Mouse (Mus musculus) forebrain, embryonic 10.5 days (tissue): Measurements from ENCODE around the gene Vipr1. TPM values are rescaled to one million over a fixed set of nuclear protein-coding genes. Genes with fewer than 3 reads are reported as not detected.

ENCODE experiments used
- DNase-seq: peaks from one replicate; pipeline ENCODE4 v3.0.0-alpha.2; 2017; ENCODE audit warnings: low spot score; ENCODE audit errors: extremely low spot score
- H3K27ac ChIP-seq: fragments of 300-500 bp; sonication (generic); 2 replicates; pipeline ENCODE4 v1.5.1; 2016; ENCODE audit warnings: mild to moderate bottlenecking
- H3K27me3 ChIP-seq: fragments of 300-500 bp; sonication (generic); 2 replicates; pipeline ENCODE4 v1.6.1; 2016; ENCODE audit warnings: mild to moderate bottlenecking; ENCODE audit not compliant: poor library complexity, severe bottlenecking
- H3K36me3 ChIP-seq: fragments of 300-500 bp; sonication (generic); replicated peaks from 2 replicates; pipeline ENCODE4 v1.6.1; 2016; ENCODE audit warnings: mild to moderate bottlenecking, moderate library complexity
- H3K4me1 ChIP-seq: fragments of 300-500 bp; sonication (generic); 2 replicates; pipeline ENCODE4 v1.6.1; 2016
- H3K4me3 ChIP-seq: fragments of 300-500 bp; sonication (generic); 2 replicates; pipeline ENCODE4 v1.5.1; 2016; ENCODE audit warnings: mild to moderate bottlenecking, moderate library complexity
- H3K9me3 ChIP-seq: fragments of 300-500 bp; sonication (generic); 2 replicates; pipeline ENCODE4 v1.6.1; 2016; ENCODE audit warnings: mild to moderate bottlenecking, moderate library complexity
- WGBS: fragments of 180-500 bp; shearing (Covaris S2); methylation state at CpG from one replicate; pipeline ENCODE4 v1.1.7; 2016; 5-methylcytosine and 5-hydroxymethylcytosine counted together
- polyA plus RNA-seq: library from polyadenylated mRNA; unstranded; fragments of >200 nt; fragmentation: Nextera tagmentation; extraction: Ambion mirVana; gene quantifications from 2 replicates; pipeline ENCODE4 v1.2.1, GENCODE M21; 2016

Vipr1 gene
- polyA plus RNA-seq, 1 experiment from 2014 or later = 0.27 TPM

DNA sequence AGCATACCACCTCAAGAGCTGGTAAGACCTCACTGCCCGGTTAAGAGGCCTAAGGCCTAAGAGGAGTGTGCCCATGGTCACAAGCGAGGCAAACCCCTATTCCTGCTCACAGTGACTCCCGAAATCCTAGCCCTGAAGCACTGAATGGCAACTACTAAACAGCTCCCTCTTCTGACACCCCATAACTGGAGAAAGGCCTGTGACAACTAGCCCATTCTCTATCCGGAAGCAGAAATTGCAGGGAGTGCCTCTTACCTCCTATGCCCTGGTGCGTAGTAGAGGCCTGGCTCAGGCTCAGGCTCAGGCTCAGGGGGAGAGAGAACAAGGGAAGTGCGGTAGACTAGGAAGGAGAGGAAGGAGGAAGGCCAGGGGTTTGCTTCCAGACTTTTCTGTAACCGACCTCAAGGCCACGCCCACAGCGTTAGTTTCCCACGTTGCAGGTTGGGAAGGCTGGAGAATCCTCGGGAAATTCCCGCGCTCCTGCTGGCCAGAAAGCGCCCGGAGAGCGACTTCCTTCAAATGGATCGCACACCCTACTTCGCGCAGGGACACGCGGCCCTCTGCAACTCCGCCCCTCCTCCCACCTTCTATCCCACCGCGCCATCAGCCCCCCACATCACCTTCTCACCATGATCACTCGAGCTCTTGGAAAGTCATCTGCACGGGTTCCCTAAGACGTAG is 1.1 kb upstream of the Vipr1 start:
- H3K9me3 ChIP-seq = no peaks in the 10 kb centered on the region
- peak overlapping the region; percentile 61 for H3K4me3 ChIP-seq
- H3K27ac ChIP-seq = peak overlapping the region; percentile 73; the same call in 1 of the 2 replicates
- no peaks in the 10 kb centered on the region for H3K36me3 ChIP-seq
- peaks cover 23% of the 10 kb centered on the region for H3K4me1 ChIP-seq
- peak; percentile 24 for DNase-seq
- peaks cover 87% of the 10 kb centered on the region for H3K27me3 ChIP-seq
- WGBS = 12% methylated on average over 27 of the region's 27 CpGs

DNA sequence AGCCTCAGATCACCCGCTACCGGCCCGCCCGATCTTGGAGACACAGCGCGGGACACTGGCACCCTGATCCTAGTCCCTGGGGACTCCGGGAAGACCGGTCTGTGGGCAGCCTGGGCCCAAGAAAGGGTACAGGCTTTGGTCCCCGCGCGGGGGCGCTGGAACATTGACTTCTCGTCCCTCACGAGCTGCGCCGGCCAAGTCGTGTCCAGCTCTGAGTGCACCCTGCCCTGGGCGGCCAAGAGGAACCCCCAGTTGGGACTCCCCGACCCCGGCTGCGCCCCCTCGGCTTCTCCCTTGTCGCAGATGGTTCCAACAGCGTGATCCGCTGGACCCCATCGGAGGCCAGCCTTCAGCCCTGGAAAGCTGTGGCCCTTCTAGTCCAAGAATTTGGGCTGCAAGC is 515 bp upstream of the Vipr1 start, which contains the start of gene Lyzl4:
TSS of gene Lyzl4 (minus strand) at position 96 of the 400 bp plus-strand sequence.
- Histone ChIP-seq H3K27ac (peak within 1 kb of the TSS; percentile 73), H3K9me3 (no peaks in the 10 kb centered on the region), H3K36me3 (no peaks in the 10 kb centered on the region), H3K27me3 (peaks cover 82% of the 10 kb centered on the region), H3K4me1 (peaks cover 23% of the 10 kb centered on the region), H3K4me3 (peak within 1 kb of the TSS; percentile 61)
- WGBS = under 1% methylated on average over 26 of the region's 26 CpGs
- DNase-seq = peak; percentile 75

DNA sequence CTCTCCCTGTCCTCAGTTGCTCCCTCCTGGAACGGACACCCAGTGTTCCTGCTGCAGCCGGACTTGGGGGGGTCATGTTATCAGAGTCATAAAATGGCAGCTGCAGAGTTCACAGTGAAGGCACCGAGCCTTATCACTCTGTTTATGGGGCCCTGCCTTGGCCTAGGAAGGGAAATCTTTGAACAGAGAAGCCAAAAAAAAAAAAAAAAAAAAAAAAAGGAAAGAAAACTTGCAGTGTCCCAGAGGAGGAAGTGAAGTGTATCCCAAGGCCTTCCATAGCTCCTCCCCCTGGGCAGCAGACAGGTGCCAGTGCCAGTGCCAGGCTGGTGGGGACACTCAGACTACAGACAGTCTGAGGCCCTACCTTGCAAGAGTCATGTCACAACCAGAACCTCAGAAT is 2.3 kb downstream of the Vipr1 start:
- Histone ChIP-seq H3K27me3 (peaks cover 58% of the 10 kb centered on the region), H3K9me3 (no peaks in the 10 kb centered on the region), H3K4me1 (peaks cover 23% of the 10 kb centered on the region), H3K4me3 (no peak overlapping the region), H3K36me3 (no peaks in the 10 kb centered on the region), H3K27ac (no peak overlapping the region)
- WGBS = 83% methylated on average over 3 of the region's 3 CpGs
- DNase-seq = no peak

DNA sequence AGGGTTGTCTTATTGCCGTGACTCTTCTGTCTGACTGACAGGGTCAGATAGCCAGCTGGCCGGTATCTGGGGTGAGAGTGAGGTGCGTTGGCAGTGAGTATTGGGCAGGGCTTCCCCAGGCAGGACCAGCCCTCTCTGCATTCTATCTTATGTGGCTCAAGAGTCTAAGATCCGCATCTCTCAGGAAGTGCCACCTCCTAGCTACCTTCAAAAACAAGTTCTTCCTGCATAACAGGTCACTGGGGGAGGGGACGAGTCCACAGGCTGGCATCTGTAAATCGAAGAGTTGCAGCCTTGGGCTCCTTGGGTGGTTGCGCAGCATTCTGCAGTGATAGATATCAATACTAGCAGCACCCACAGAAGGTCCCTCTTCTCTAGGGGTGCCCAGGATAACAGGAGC is 4.5 kb downstream of the Vipr1 start:
- Histone ChIP-seq H3K4me3 (no peak overlapping the region), H3K36me3 (no peaks in the 10 kb centered on the region), H3K4me1 (peaks cover 13% of the 10 kb centered on the region), H3K27me3 (peaks cover 36% of the 10 kb centered on the region), H3K27ac (no peak overlapping the region), H3K9me3 (no peaks in the 10 kb centered on the region)
- DNase-seq = no peak
- 77% methylated on average over 7 of the region's 7 CpGs for WGBS

DNA sequence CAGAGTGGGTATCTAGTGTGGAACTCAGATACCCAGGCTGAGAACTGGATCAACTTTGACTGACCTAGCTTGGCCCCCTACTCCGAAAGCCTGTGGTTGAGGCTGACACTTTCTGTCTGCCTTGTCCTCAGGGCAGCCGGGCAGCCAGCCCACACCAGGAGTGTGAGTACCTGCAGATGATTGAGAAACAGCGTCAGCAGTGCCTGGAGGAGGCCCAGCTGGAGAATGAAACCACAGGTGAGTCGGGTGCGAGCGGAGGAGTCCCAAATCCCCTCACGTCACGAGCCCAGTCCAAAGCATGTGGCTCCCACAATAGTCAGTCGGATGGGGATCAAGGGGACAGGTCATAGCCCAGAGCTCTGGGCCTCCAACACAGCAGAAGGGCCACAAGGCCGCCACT is 11.2 kb downstream of the Vipr1 start:
- H3K9me3 ChIP-seq = no peaks in the 10 kb centered on the region
- no peaks in the 10 kb centered on the region for H3K4me1 ChIP-seq
- no peak for DNase-seq
- 89% methylated on average over 10 of the region's 10 CpGs for WGBS
- no peak overlapping the region for H3K27ac ChIP-seq
- no peaks in the 10 kb centered on the region for H3K36me3 ChIP-seq
- H3K27me3 ChIP-seq = no peaks in the 10 kb centered on the region
- H3K4me3 ChIP-seq = no peak overlapping the region

DNA sequence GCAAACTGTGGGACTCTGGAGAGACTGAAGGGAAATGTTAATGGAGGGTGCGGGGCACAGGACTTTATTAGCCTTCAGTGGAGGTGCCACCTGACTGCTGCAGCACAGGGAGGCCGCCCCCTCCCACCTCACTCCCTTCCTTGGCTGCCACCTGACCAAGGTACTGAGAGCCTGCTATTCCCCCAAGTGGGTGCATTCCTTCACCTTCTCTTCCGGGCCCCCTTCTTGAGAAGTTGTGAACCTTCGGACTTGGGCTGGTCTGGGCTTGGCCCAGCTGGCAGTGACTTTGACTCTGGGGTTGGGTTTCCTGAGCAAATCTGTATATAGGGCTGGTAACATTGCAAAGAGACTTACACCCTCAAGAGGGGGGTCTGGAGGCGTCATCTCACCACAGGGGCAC is 13.8 kb downstream of the Vipr1 start:
- H3K27me3 ChIP-seq = no peaks in the 10 kb centered on the region
- H3K9me3 ChIP-seq = no peaks in the 10 kb centered on the region
- H3K27ac ChIP-seq = no peak overlapping the region
- WGBS = 95% methylated on average over 5 of the region's 5 CpGs
- H3K4me3 ChIP-seq = no peak overlapping the region
- no peaks in the 10 kb centered on the region for H3K36me3 ChIP-seq
- no peak for DNase-seq
- no peaks in the 10 kb centered on the region for H3K4me1 ChIP-seq

DNA sequence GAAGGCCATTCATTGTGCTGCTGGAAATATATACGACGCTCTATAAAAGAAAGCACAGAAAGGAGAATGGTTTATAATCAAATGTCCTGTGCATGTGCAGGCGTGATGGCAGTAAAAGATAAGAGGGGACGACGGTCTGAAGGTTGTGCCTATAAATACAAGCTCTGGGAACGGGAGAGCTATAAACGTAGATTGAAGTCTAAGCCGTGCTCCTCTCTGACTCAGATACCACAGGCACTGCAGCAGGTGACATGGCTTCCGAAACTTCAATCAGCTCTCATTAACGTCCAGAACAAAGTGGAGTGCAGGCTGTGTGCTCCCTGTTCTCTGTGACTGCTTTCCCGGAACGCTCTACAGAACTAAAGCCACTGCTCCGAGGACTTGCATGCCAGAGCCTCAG is 14.6 kb downstream of the Vipr1 start:
- 82% methylated on average over 13 of the region's 13 CpGs for WGBS
- H3K27me3 ChIP-seq = no peaks in the 10 kb centered on the region
- H3K4me1 ChIP-seq = no peaks in the 10 kb centered on the region
- H3K9me3 ChIP-seq = no peaks in the 10 kb centered on the region
- no peak overlapping the region for H3K4me3 ChIP-seq
- DNase-seq = no peak
- no peaks in the 10 kb centered on the region for H3K36me3 ChIP-seq
- no peak overlapping the region for H3K27ac ChIP-seq

DNA sequence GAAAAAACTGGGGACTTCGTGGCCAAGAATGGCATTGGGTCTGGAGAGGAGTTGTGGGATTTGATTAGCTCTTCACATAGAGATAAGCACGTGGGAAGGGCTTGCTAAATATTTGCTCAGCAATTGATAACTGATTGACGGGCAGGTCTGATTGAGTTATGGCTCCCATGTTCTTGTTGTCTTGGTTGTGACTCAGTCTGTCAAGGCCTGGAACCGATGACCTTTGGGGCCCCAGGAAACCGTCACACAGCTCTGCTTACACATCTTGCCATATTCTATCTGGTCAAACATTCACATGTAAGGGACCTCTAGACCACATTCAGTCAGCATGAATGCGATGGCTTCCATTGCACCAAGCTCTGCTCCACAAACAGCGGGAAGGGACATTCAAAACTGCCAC is 15.7 kb downstream of the Vipr1 start:
- no peaks in the 10 kb centered on the region for H3K4me1 ChIP-seq
- no peak overlapping the region for H3K27ac ChIP-seq
- WGBS = 86% methylated on average over 7 of the region's 7 CpGs
- no peaks in the 10 kb centered on the region for H3K27me3 ChIP-seq
- DNase-seq = no peak
- no peaks in the 10 kb centered on the region for H3K9me3 ChIP-seq
- H3K36me3 ChIP-seq = no peaks in the 10 kb centered on the region
- no peak overlapping the region for H3K4me3 ChIP-seq

DNA sequence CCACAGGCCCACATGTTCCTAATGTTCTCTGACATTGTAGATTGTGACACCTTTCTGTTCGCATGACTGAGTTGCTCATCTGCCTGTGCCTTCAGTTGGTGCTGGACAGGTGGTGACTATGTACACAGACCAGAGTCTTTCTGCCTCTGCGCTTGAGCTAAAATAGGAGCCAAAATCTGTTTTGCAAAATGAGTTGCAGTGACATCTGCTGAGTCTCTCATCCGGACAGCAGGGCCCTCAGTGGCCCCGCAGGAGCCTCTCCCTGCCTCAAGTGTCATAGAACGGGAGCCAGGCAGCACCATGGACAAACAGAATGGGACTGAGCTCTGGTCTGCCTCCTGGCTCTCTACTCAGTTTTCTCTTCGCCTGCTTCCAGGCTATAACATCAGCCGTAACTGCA is 17.3 kb downstream of the Vipr1 start:
- H3K4me1 ChIP-seq = no peaks in the 10 kb centered on the region
- no peak overlapping the region for H3K4me3 ChIP-seq
- DNase-seq = no peak
- WGBS = 88% methylated on average over 7 of the region's 7 CpGs
- H3K27ac ChIP-seq = no peak overlapping the region
- no peaks in the 10 kb centered on the region for H3K36me3 ChIP-seq
- no peaks in the 10 kb centered on the region for H3K9me3 ChIP-seq
- H3K27me3 ChIP-seq = peaks cover 3% of the 10 kb centered on the region; the same call in 1 of the 2 replicates

DNA sequence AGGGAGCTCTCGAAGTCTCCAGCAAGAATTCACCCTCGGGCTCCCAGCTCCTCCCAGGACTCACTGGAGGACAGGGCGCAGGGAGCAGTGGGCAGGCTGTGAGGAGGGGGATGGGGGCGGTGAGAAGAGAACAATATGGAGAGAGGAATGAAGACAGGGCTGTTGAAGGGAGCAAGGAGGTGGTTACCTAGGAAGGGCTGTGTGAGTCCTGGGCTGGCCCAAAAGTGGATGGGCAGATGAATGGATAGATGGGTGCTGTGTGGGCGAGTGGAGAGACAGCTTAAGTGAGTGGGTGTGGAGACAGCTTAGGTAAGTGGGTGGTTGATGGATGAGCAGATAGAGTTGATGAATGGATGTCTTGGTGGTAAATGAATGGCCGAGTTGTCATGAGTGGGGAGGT is 21.0 kb downstream of the Vipr1 start:
- no peaks in the 10 kb centered on the region for H3K36me3 ChIP-seq
- no peak overlapping the region for H3K4me3 ChIP-seq
- no peaks in the 10 kb centered on the region for H3K9me3 ChIP-seq
- no peak for DNase-seq
- WGBS = 81% methylated on average over 6 of the region's 6 CpGs
- 0 out of 2 replicates have a peak, but pooled peaks cover 3% of the 10 kb centered on the region for H3K4me1 ChIP-seq
- no peak overlapping the region for H3K27ac ChIP-seq
- H3K27me3 ChIP-seq = peaks cover 30% of the 10 kb centered on the region

DNA sequence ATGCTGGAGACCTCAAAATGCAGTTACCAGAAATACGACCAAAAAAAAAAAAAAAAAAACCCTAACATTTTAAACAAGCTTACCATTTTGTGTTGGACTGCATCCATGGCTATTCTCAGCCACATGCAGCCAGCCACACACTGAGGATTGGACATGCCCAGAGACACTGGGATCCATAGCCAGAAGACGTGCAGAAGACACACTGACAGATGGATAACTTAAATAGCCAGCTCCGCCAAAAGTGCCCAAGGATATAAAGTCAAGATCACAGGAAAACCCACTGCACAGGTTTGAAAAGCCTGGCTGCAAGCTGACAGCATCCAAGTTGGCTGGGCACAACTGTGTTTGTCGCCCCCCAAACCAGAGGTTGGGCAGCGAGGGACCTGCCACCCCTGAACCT is 21.6 kb downstream of the Vipr1 start:
- no peak for DNase-seq
- no peaks in the 10 kb centered on the region for H3K9me3 ChIP-seq
- no peaks in the 10 kb centered on the region for H3K36me3 ChIP-seq
- H3K27me3 ChIP-seq = peaks cover 36% of the 10 kb centered on the region
- H3K4me3 ChIP-seq = no peak overlapping the region
- 88% methylated on average over 5 of the region's 5 CpGs for WGBS
- peaks cover 5% of the 10 kb centered on the region for H3K4me1 ChIP-seq
- H3K27ac ChIP-seq = no peak overlapping the region

DNA sequence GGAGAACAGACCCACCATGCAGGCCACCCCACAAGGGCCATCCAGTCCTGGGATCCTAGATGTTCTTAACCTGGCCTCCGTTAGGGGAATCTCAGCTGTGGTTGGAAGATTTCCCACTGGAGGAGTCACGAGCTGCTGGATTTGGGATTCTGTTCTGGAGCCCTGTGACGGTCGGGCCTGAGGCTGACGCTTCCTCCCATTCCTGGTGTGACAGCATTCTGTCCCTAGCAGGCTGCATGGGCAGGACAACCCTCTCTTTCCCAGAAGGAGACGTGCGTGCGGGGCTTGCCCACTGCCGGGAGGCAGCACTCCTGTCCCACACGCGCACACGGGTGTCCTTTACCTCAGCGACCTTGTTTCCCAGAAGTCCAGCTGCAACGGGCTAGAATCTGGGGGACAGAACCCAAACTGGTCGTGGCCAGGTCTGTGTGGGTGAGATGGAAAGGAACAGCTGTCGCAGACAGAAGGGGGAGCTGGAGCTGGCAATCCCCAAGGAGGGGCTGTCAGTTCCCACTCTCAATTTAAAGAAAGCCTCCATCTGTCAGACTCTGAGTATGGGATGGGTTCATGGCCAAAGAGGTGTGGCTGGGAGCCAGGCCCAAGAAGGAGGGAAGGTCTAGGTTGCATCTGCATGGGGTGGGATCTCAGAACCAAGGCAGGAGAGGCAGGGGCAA is 24.6 kb downstream of the Vipr1 start:
- peak overlapping the region; percentile 15; the same call in 1 of the 2 replicates for H3K27ac ChIP-seq
- no peak for DNase-seq
- H3K9me3 ChIP-seq = no peaks in the 10 kb centered on the region
- no peak overlapping the region for H3K4me3 ChIP-seq
- 77% methylated on average over 16 of the region's 16 CpGs for WGBS
- H3K4me1 ChIP-seq = peaks cover 28% of the 10 kb centered on the region
- H3K36me3 ChIP-seq = no peaks in the 10 kb centered on the region
- H3K27me3 ChIP-seq = peaks cover 58% of the 10 kb centered on the region

DNA sequence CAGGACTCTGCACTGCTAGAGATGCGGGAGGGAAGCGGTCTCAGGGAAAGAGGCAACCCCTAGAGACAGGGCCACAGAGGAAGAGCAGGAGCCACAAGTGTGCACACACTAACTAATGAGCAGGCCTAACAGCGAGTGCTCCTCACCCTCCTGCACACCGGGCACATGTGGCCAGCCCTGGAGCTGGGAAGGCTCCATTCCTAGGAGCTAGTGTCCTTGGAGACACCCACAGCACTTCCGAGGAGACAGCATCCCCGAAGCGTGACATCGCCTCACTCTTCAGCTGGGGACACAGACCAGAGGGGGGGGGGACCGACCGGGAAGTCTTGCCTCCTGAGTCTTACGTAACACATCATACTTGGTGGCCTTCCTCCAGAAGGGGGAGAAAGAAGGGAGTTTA is 25.3 kb downstream of the Vipr1 start:
- no peaks in the 10 kb centered on the region for H3K9me3 ChIP-seq
- WGBS = 82% methylated on average over 11 of the region's 11 CpGs
- H3K27me3 ChIP-seq = peaks cover 58% of the 10 kb centered on the region
- H3K4me3 ChIP-seq = no peak overlapping the region
- DNase-seq = no peak
- H3K36me3 ChIP-seq = no peaks in the 10 kb centered on the region
- peaks cover 32% of the 10 kb centered on the region for H3K4me1 ChIP-seq
- no peak overlapping the region for H3K27ac ChIP-seq
